Mouse (Mus musculus): ENCODE measurements around the gene Trim15. TPM values are rescaled to one million over a fixed set of nuclear protein-coding genes. Genes with fewer than 3 reads are reported as not detected.
A peak's percentile ranks its signal among the peaks of the same experiment; 100 is the strongest.
"Not testable (repeated sequence)": the region's sequence is repeated elsewhere in the genome, so short reads cannot be mapped to it uniquely, and the experiment has no call there.

Trim15 gene
- polyA plus RNA-seq, 1 experiment from 2014 or later, result 0.10 TPM

DNA sequence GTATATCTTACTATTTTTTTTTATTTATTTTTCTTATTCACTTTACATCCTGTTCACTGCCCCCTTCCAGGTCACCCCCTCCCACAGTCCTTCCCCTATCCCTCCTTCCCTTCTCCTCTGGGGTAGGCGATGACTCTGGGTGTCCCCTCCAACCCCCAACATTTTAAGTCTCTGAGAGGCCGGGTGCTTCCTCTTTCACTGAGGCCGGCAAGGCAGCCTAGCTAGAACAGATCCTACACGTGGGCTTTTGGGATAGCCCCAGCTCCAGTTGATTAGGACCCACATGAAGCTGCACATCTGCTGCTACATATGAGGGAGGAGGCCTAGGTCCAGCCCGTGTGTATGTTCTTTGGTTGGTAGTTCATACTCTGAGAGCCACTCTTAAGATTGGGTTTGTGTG is 28.0 kb downstream of the Trim15 start:
- H3K4me3 ChIP-seq, result no peak overlapping the region
- H3K4me1 ChIP-seq, result peaks cover 12% of the 10 kb centered on the region
- 75% methylated on average over 5 of the region's 5 CpGs for WGBS
- no peak overlapping the region for H3K9ac ChIP-seq
- H3K9me3 ChIP-seq, result no peaks in the 10 kb centered on the region
- ATAC-seq (ENCODE audit: insufficient number of reproducible peaks, low FRiP score, low TSS enrichment, low read depth), result no peak
- no peaks in the 10 kb centered on the region for H3K27me3 ChIP-seq
- no peaks in the 10 kb centered on the region for H3K36me3 ChIP-seq
- no peak overlapping the region for H3K4me2 ChIP-seq
- H3K27ac ChIP-seq, result no peak overlapping the region

DNA sequence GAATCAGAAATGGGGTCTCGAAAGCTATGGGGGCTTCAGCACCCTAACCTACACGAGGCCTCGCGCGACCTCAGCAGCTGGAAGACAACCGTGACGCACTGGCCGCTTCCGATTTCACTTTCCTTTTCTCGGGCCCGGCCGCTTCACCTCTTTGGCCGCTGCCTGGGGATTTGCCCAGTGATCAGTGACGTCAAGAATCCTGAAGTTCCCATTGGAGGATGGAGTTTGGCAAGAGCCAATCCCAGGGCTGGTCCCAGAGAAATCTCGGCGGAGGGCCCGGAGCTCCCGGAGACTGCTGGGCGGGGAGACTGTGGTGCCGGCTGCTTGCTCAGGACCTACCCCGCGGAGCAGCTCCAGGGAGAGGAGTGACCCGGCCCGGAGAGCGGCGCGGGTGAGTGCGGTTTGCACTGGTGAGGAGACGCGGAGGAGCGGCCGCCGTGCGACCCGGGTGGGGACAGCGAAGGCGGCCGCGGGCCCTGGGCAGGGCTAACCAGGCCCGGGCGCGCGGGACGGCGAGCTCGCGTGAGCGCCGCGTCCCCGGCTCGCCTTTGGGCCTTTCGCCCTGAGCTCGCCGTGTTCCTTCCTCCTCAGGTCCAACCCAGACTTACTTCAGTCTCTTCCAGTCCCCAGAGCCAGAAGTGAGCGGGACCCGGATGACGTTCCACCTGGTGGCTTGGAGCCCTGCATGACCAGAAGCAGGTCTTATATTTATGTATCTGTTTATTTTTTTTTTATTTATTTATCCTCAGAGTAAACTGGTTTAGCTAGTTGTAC is 29.9 kb downstream of the Trim15 start, which contains the start of gene Trim26:
TSS of gene Trim26 (plus strand) at position 261 of the 774 bp plus-strand sequence.
- under 1% methylated on average over 58 of the region's 58 CpGs for WGBS

DNA sequence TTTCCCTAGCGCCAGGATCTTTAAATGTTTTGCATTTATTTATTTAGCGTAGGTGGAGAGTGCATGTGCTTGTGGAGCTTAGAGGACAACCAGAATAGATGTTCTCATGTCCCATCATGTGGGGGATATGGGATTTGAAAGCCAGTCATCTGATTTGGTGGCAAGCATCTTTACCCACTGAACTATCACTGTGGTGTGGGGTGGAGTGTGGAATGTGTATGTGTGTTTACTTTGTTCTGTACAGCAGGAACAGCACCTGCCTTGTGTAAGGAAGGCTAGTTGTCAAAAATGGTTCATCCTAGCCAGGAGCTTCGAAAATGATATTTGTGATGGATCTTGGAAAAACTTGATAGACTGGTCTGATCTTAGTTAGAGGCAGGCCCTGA is 30.6 kb downstream of the Trim15 start:
- 0 out of 2 replicates have a peak, but pooled peaks have one; percentile 8 for ATAC-seq (ENCODE audit: insufficient number of reproducible peaks, low FRiP score, low TSS enrichment, low read depth)

More for the DNA sequence above, 29.9 kb downstream of the Trim15 start, which contains the start of gene Trim26:
- no peaks in the 10 kb centered on the region for H3K9me3 ChIP-seq
- H3K27me3 ChIP-seq, result no peaks in the 10 kb centered on the region
- H3K4me3 ChIP-seq, result peak within 1 kb of the TSS; percentile 74
- H3K4me2 ChIP-seq, result peak within 1 kb of the TSS; percentile 64
- H3K36me3 ChIP-seq, result no peaks in the 10 kb centered on the region
- H3K4me1 ChIP-seq, result peaks cover 9% of the 10 kb centered on the region
- H3K9ac ChIP-seq, result peak within 1 kb of the TSS; percentile 89
- peak; percentile 98 for ATAC-seq (ENCODE audit: insufficient number of reproducible peaks, low FRiP score, low TSS enrichment, low read depth)
- H3K27ac ChIP-seq, result peak within 1 kb of the TSS; percentile 95

DNA sequence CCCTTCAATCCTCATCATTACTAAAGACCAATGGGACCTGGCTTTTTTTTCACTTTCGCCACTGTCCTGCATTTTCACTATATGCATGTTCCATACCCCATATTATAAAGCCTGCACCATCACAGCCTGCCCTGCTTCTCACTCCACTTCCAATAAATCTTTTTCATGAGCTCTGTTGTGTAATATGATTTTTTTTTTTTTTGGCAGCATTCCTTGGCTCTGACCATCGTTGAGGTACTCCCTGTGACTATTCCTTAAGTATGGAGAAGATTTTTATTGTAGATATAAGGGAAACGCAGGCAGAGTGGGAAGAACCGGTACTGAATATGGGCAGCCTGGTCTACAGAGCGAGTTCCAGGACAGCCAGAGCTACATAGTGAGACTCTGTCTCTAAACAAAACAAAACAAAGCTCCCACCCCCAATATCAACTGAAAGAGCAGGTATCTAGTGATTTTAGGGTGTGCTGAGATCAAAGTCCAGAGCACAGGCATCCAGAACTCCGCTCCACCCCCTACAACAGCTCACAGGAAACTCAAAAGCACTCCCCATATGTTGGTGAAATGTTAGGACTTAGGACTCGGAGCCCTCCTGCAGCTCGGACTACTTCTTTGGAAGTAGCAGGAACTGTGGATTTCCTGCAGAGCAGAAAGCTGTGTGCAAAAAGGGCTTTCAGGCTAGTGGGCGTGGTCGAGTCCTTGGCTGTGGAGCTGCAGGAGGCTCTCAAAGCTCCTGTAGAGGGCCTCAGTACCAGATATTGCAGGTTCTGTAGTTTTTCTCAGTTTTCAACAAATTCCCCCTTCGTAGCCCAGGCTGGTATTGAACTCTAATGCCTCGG is 31.2 kb downstream of the Trim15 start:
- no peak for ATAC-seq (ENCODE audit: insufficient number of reproducible peaks, low FRiP score, low TSS enrichment, low read depth)
- Histone ChIP-seq H3K9me3 (no peaks in the 10 kb centered on the region), H3K4me1 (peaks cover 9% of the 10 kb centered on the region), H3K27me3 (no peaks in the 10 kb centered on the region), H3K27ac (peak overlapping the region; percentile 95), H3K4me2 (peak overlapping the region; percentile 64), H3K9ac (no peak overlapping the region), H3K4me3 (peak overlapping the region; percentile 74), H3K36me3 (no peaks in the 10 kb centered on the region)
- 28% methylated on average over 12 of the region's 12 CpGs for WGBS

More for the DNA sequence above, 30.6 kb downstream of the Trim15 start:
- H3K9me3 ChIP-seq, result no peaks in the 10 kb centered on the region
- peak overlapping the region; percentile 64 for H3K4me2 ChIP-seq
- 10% methylated on average over 3 of the region's 3 CpGs for WGBS
- peak overlapping the region; percentile 95 for H3K27ac ChIP-seq
- no peaks in the 10 kb centered on the region for H3K36me3 ChIP-seq
- peak overlapping the region; percentile 89; the same call in 1 of the 2 replicates for H3K9ac ChIP-seq
- H3K4me3 ChIP-seq, result peak overlapping the region; percentile 74
- H3K27me3 ChIP-seq, result no peaks in the 10 kb centered on the region
- peaks cover 9% of the 10 kb centered on the region for H3K4me1 ChIP-seq

DNA sequence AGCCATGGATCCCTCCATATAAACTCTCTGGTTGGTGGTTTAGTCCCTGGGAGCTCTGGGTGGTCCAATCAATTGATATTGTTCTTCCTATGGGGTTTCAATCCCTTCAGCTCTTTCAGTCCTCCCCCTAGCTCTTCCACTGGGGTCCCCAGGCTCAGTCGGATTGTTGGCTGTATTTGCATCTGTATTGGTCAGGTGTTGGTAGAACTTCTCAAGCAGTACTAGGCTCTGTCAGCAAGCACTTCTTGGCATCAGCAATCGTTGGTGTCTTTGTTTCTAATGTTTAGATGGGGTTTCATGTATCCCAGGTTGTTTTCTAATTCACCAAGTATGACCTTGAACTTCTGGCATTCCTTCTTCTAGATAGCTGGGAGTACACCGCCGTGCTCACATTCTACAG is 34.3 kb downstream of the Trim15 start:
- no peak overlapping the region for H3K4me3 ChIP-seq
- no peaks in the 10 kb centered on the region for H3K9me3 ChIP-seq
- no peaks in the 10 kb centered on the region for H3K36me3 ChIP-seq
- WGBS, result 53% methylated on average over 4 of the region's 4 CpGs
- no peak overlapping the region for H3K4me2 ChIP-seq
- no peak for ATAC-seq (ENCODE audit: insufficient number of reproducible peaks, low FRiP score, low TSS enrichment, low read depth)
- H3K27me3 ChIP-seq, result peaks cover 4% of the 10 kb centered on the region; the same call in 1 of the 2 replicates
- H3K4me1 ChIP-seq, result peaks cover 9% of the 10 kb centered on the region
- H3K27ac ChIP-seq, result no peak overlapping the region
- no peak overlapping the region for H3K9ac ChIP-seq

DNA sequence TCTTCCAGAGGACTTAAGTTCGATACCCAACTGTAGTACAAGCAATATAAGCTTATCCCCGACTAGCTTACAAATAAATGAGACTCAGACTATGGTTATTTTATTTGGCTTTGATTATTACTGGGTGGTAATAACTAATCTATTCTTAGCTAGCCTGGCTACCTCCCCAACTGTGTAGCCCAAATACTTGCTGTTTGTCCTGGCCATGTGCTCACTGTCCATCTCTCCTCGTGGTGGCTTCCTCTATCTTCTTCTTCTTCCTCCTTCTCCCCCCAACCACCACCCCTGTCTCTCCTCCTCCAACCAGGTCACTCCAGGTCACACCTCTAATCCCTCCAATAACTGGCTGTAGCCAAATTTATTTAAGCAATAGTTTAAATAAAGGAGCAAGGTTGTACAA is 36.5 kb downstream of the Trim15 start:
- Histone ChIP-seq H3K4me2 (no peak overlapping the region), H3K9ac (no peak overlapping the region), H3K9me3 (no peaks in the 10 kb centered on the region), H3K36me3 (no peaks in the 10 kb centered on the region), H3K4me1 (no peaks in the 10 kb centered on the region), H3K27ac (no peak overlapping the region), H3K4me3 (no peak overlapping the region), H3K27me3 (peaks cover 4% of the 10 kb centered on the region; the same call in 1 of the 2 replicates)
- WGBS, result 78% methylated on average over 3 of the region's 3 CpGs
- no peak for ATAC-seq (ENCODE audit: insufficient number of reproducible peaks, low FRiP score, low TSS enrichment, low read depth)

- no peaks in the 10 kb centered on the region for H3K4me1 ChIP-seq
- 80% methylated on average over 2 of the region's 2 CpGs for WGBS
- no peaks in the 10 kb centered on the region for H3K36me3 ChIP-seq
- H3K4me3 ChIP-seq, result no peak overlapping the region
- H3K9ac ChIP-seq, result no peak overlapping the region
- H3K27me3 ChIP-seq, result peaks cover 4% of the 10 kb centered on the region; the same call in 1 of the 2 replicates
- H3K27ac ChIP-seq, result no peak overlapping the region
- no peak for ATAC-seq (ENCODE audit: insufficient number of reproducible peaks, low FRiP score, low TSS enrichment, low read depth)
- no peak overlapping the region for H3K4me2 ChIP-seq
- no peaks in the 10 kb centered on the region for H3K9me3 ChIP-seq
Observed at GRCm38 (mm10) chr17:36828488-36828887, 38.5 kb downstream of the Trim15 start.

DNA sequence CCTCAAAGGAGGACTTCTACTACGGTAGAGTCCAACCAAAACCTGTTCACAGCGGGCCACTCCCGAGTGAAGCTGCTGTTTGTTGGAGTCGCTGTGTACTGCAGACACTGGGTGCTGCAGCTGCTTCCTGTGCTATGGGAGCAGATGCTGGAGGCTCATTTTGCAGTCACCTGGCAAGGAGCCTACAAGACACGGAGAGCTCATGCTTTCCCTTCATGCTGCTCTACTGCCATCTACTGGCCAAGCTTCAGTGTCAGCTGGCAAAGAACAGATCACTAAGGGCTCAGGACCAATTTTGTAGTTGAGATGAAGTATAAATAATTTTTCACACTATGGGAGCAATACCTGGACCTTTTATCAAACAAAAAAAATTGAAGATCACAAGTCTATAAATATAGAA is 41.0 kb downstream of the Trim15 start:
- not testable (repeated sequence) for H3K4me1 ChIP-seq, H3K4me2 ChIP-seq, H3K4me3 ChIP-seq, H3K27me3 ChIP-seq, H3K27ac ChIP-seq, H3K9ac ChIP-seq, H3K9me3 ChIP-seq, H3K36me3 ChIP-seq
- 0 out of 2 replicates have a peak, but pooled peaks have one; percentile 48 for ATAC-seq (ENCODE audit: insufficient number of reproducible peaks, low FRiP score, low TSS enrichment, low read depth)
- 7% methylated on average over 5 of the region's 5 CpGs for WGBS

DNA sequence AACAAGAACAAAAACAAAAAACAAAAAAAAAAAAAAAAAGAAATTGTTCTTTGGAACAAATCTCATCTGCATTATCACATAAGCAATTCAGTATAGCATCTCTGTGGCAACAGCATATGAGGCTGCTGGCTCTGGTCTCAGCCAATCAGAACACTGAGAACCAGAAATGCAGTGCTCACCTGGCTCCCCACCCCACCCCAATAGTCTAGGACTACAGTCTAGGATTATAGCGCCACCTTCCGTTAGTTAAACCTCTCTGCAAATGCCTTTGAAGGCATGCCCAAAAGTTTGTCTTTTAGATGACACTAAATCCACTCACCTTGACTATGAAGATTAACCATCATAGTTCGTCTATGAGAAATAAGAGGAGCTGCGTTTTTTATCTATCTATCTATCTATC is 41.5 kb downstream of the Trim15 start:
- no peak for ATAC-seq (ENCODE audit: insufficient number of reproducible peaks, low FRiP score, low TSS enrichment, low read depth)

GRCm38 (mm10) chr17:36824005-36824404 is 43.0 kb downstream of the Trim15 start:
- no peak overlapping the region for H3K4me3 ChIP-seq
- no peaks in the 10 kb centered on the region for H3K36me3 ChIP-seq
- no peak overlapping the region for H3K9ac ChIP-seq
- H3K9me3 ChIP-seq, result no peaks in the 10 kb centered on the region
- H3K4me2 ChIP-seq, result no peak overlapping the region
- no peaks in the 10 kb centered on the region for H3K4me1 ChIP-seq
- ATAC-seq (ENCODE audit: insufficient number of reproducible peaks, low FRiP score, low TSS enrichment, low read depth), result no peak
- H3K27ac ChIP-seq, result no peak overlapping the region
- H3K27me3 ChIP-seq, result peaks cover 4% of the 10 kb centered on the region; the same call in 1 of the 2 replicates

More for the DNA sequence above, 41.5 kb downstream of the Trim15 start:
- Histone ChIP-seq H3K9me3 (no peaks in the 10 kb centered on the region), H3K36me3 (no peaks in the 10 kb centered on the region), H3K27me3 (peaks cover 4% of the 10 kb centered on the region; the same call in 1 of the 2 replicates), H3K4me1 (no peaks in the 10 kb centered on the region), H3K27ac (no peak overlapping the region), H3K9ac (no peak overlapping the region), H3K4me2 (no peak overlapping the region), H3K4me3 (no peak overlapping the region)
- 29% methylated on average over 4 of the region's 4 CpGs for WGBS

DNA sequence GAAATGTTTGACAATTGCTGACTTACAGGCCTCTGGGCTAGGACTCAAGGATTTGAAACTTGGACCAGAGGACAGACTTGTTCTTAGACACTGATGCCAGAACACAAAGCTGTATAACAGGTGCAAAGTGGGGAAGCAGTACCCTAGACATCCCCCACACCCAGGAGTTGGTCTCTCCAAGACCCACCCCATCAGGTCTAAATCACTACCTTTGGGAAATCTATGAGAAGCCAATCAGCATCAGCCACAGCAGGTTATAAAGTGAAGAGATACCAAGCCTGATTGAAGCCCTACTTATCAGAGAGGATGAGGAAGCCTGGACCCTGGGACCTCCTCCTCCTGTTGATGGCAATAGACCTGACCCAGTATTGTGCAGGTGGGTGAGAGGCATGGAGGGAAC is 55.1 kb downstream of the Trim15 start, which contains the start of gene H2-M10.6:
TSS of gene H2-M10.6 (plus strand) at position 301 of the 400 bp plus-strand sequence.
- no peaks in the 10 kb centered on the region for H3K9me3 ChIP-seq
- H3K9ac ChIP-seq, result no peak within 1 kb of the TSS
- H3K4me2 ChIP-seq, result no peak within 1 kb of the TSS
- no peaks in the 10 kb centered on the region for H3K27me3 ChIP-seq
- H3K4me1 ChIP-seq, result no peaks in the 10 kb centered on the region
- no peak for ATAC-seq (ENCODE audit: insufficient number of reproducible peaks, low FRiP score, low TSS enrichment, low read depth)
- H3K36me3 ChIP-seq, result no peaks in the 10 kb centered on the region
- no peak within 1 kb of the TSS for H3K4me3 ChIP-seq
- H3K27ac ChIP-seq, result no peak within 1 kb of the TSS

Data from limb, embryonic 15.5 days (tissue).